Mouse (Mus musculus) liver, embryonic 11.5 days (tissue): ENCODE data around the gene Neurl4. TPM values are rescaled to one million over a fixed set of nuclear protein-coding genes. Genes with fewer than 3 reads are reported as not detected.

ENCODE experiments used
- ATAC-seq: fragments of 200-750 bp; cut with Nextera tagmentation; replicated peaks from 2 replicates; pipeline ENCODE4 v1.8.0; 2017; ENCODE audit warnings: moderate number of reproducible peaks, mild to moderate bottlenecking, moderate TSS enrichment, moderate library complexity; ENCODE audit not compliant: low FRiP score
- DNase-seq: peaks from one replicate; pipeline ENCODE4 v3.0.0-alpha.2; 2017; ENCODE audit warnings: low spot score
- H3K27ac ChIP-seq: fragments of 300-500 bp; sonication (generic); 2 replicates; pipeline ENCODE4 v1.5.1; 2014; ENCODE audit warnings: mild to moderate bottlenecking, low read depth, low read length, control low read depth
- H3K27me3 ChIP-seq: fragments of 300-500 bp; sonication (generic); replicated peaks from 2 replicates; pipeline ENCODE4 v1.6.1; 2014; ENCODE audit warnings: low read length, mixed read lengths; ENCODE audit not compliant: control insufficient read depth, insufficient read depth
- H3K36me3 ChIP-seq: fragments of 300-500 bp; sonication (generic); 2 replicates; pipeline ENCODE4 v1.6.1; 2014; ENCODE audit warnings: mild to moderate bottlenecking, low read length, moderate library complexity, mixed read lengths; ENCODE audit not compliant: control insufficient read depth, insufficient read depth
- H3K4me1 ChIP-seq: fragments of 300-500 bp; sonication (generic); replicated peaks from 2 replicates; pipeline ENCODE4 v1.6.1; 2014; ENCODE audit warnings: low read length, mixed read lengths; ENCODE audit not compliant: control insufficient read depth, insufficient read depth
- H3K4me2 ChIP-seq: fragments of 300-500 bp; sonication (generic); 2 replicates; pipeline ENCODE4 v1.6.1; 2014; ENCODE audit warnings: mild to moderate bottlenecking, control low read depth, moderate library complexity
- H3K4me3 ChIP-seq: fragments of 300-500 bp; sonication (generic); 2 replicates; pipeline ENCODE4 v1.5.1; 2014; ENCODE audit warnings: low read depth, low read length, control low read depth
- H3K9ac ChIP-seq: fragments of 300-500 bp; sonication (generic); 2 replicates; pipeline ENCODE4 v1.6.1; 2014; ENCODE audit warnings: low read depth, low read length, control low read depth
- H3K9me3 ChIP-seq: fragments of 300-500 bp; sonication (generic); 2 replicates; pipeline ENCODE4 v1.6.1; 2016; ENCODE audit warnings: low read length, inconsistent platforms, mixed read lengths; ENCODE audit not compliant: control insufficient read depth
- WGBS: fragments of 180-500 bp; shearing (Covaris S2); extraction: QIAGEN DNeasy Blood & Tissue Kit; methylation state at CpG from one replicate; pipeline ENCODE4 v1.1.7; 2014; 5-methylcytosine and 5-hydroxymethylcytosine counted together
- polyA plus RNA-seq: library from polyadenylated mRNA; unstranded; fragments of >200 nt; fragmentation: Nextera tagmentation; extraction: Ambion mirVana; gene quantifications from 2 replicates; pipeline ENCODE4 v1.2.1, GENCODE M21; 2014

Gene Neurl4
- polyA plus RNA-seq, 1 experiment from 2014 or later = 10.5 TPM

- Histone ChIP-seq H3K9me3 (no peaks in the 10 kb centered on the region), H3K27me3 (peaks cover 63% of the 10 kb centered on the region), H3K4me3 (peak overlapping the region; percentile 43; the same call in 1 of the 2 replicates), H3K9ac (no peak overlapping the region), H3K4me2 (peak overlapping the region; percentile 90), H3K36me3 (no peaks in the 10 kb centered on the region), H3K27ac (no peak overlapping the region), H3K4me1 (peaks cover 19% of the 10 kb centered on the region)
- no peak for ATAC-seq
- WGBS = 45% methylated on average over 9 of the region's 9 CpGs
- DNase-seq = no peak
Observed at GRCm38 (mm10) chr11:69936714-69937347, 36.0 kb downstream of the Neurl4 start.

GRCm38 (mm10) chr11:69937385-69937784 is 36.5 kb downstream of the Neurl4 start:
- Histone ChIP-seq H3K4me1 (peaks cover 19% of the 10 kb centered on the region), H3K27ac (no peak overlapping the region), H3K36me3 (no peaks in the 10 kb centered on the region), H3K4me2 (no peak overlapping the region), H3K27me3 (peaks cover 63% of the 10 kb centered on the region), H3K9me3 (no peaks in the 10 kb centered on the region), H3K9ac (no peak overlapping the region), H3K4me3 (no peak overlapping the region)
- 33% methylated on average over 4 of the region's 4 CpGs for WGBS
- no peak for DNase-seq
- no peak for ATAC-seq

- H3K4me2 ChIP-seq = no peak overlapping the region
Observed at GRCm38 (mm10) chr11:69937834-69938233, 37.0 kb downstream of the Neurl4 start.

GRCm38 (mm10) chr11:69938401-69938979 is 37.6 kb downstream of the Neurl4 start:
- H3K9ac ChIP-seq = no peak overlapping the region
- no peak for ATAC-seq
- H3K4me3 ChIP-seq = no peak overlapping the region
- DNase-seq = no peak
- H3K4me1 ChIP-seq = peaks cover 17% of the 10 kb centered on the region
- peaks cover 71% of the 10 kb centered on the region for H3K27me3 ChIP-seq
- H3K36me3 ChIP-seq = no peaks in the 10 kb centered on the region
- H3K27ac ChIP-seq = no peak overlapping the region
- 34% methylated on average over 9 of the region's 9 CpGs for WGBS
- no peaks in the 10 kb centered on the region for H3K9me3 ChIP-seq
- no peak overlapping the region for H3K4me2 ChIP-seq

More at GRCm38 (mm10) chr11:69937834-69938233, 37.0 kb downstream of the Neurl4 start:
- Histone ChIP-seq H3K36me3 (no peaks in the 10 kb centered on the region), H3K27ac (no peak overlapping the region), H3K9me3 (no peaks in the 10 kb centered on the region), H3K27me3 (peaks cover 66% of the 10 kb centered on the region), H3K4me1 (peaks cover 17% of the 10 kb centered on the region), H3K4me3 (no peak overlapping the region), H3K9ac (no peak overlapping the region)
- ATAC-seq (no peak), DNase-seq (no peak)
- 64% methylated on average over 5 of the region's 5 CpGs for WGBS

- Histone ChIP-seq H3K4me1 (peaks cover 17% of the 10 kb centered on the region), H3K27me3 (peaks cover 71% of the 10 kb centered on the region), H3K9me3 (no peaks in the 10 kb centered on the region), H3K36me3 (no peaks in the 10 kb centered on the region), H3K27ac (no peak overlapping the region), H3K4me3 (no peak overlapping the region), H3K4me2 (no peak overlapping the region), H3K9ac (no peak overlapping the region)
- DNase-seq = no peak
- ATAC-seq = no peak
- 58% methylated on average over 5 of the region's 5 CpGs for WGBS
Observed at GRCm38 (mm10) chr11:69939181-69939580, 38.3 kb downstream of the Neurl4 start.

GRCm38 (mm10) chr11:69939731-69940130 is 38.9 kb downstream of the Neurl4 start:
- no peak for ATAC-seq
- Histone ChIP-seq H3K4me2 (no peak overlapping the region), H3K4me3 (no peak overlapping the region), H3K36me3 (0 out of 2 replicates have a peak, but pooled peaks cover 2% of the 10 kb centered on the region), H3K9ac (no peak overlapping the region), H3K27me3 (peaks cover 71% of the 10 kb centered on the region), H3K27ac (no peak overlapping the region), H3K9me3 (no peaks in the 10 kb centered on the region), H3K4me1 (peaks cover 14% of the 10 kb centered on the region)
- WGBS = 92% methylated on average over 17 of the region's 17 CpGs
- DNase-seq = no peak

GRCm38 (mm10) chr11:69940962-69941361 is 40.1 kb downstream of the Neurl4 start:
- Histone ChIP-seq H3K27me3 (peaks cover 63% of the 10 kb centered on the region), H3K36me3 (0 out of 2 replicates have a peak, but pooled peaks cover 2% of the 10 kb centered on the region), H3K27ac (no peak overlapping the region), H3K4me3 (no peak overlapping the region), H3K4me2 (no peak overlapping the region), H3K4me1 (peaks cover 8% of the 10 kb centered on the region), H3K9me3 (no peaks in the 10 kb centered on the region), H3K9ac (no peak overlapping the region)
- DNase-seq (no peak), ATAC-seq (no peak)
- WGBS = 78% methylated on average over 4 of the region's 4 CpGs

- ATAC-seq (no peak), DNase-seq (no peak)
- peaks cover 25% of the 10 kb centered on the region for H3K4me1 ChIP-seq
- H3K4me3 ChIP-seq = no peak overlapping the region
- H3K9me3 ChIP-seq = no peaks in the 10 kb centered on the region
- no peak overlapping the region for H3K4me2 ChIP-seq
- no peak overlapping the region for H3K9ac ChIP-seq
- 60% methylated on average over 13 of the region's 13 CpGs for WGBS
- H3K27me3 ChIP-seq = peaks cover 26% of the 10 kb centered on the region
- H3K27ac ChIP-seq = no peak overlapping the region
- 0 out of 2 replicates have a peak, but pooled peaks cover 2% of the 10 kb centered on the region for H3K36me3 ChIP-seq
Observed at GRCm38 (mm10) chr11:69945216-69945615, 44.3 kb downstream of the Neurl4 start.
